Mouse (Mus musculus): ENCODE results near the gene Dock1. TPM values are rescaled to one million over a fixed set of nuclear protein-coding genes. Genes with fewer than 3 reads are reported as not detected.

Gene Dock1
- total RNA-seq, 2 experiments from 2014 or later: 21.6 to 30.6 TPM

DNA sequence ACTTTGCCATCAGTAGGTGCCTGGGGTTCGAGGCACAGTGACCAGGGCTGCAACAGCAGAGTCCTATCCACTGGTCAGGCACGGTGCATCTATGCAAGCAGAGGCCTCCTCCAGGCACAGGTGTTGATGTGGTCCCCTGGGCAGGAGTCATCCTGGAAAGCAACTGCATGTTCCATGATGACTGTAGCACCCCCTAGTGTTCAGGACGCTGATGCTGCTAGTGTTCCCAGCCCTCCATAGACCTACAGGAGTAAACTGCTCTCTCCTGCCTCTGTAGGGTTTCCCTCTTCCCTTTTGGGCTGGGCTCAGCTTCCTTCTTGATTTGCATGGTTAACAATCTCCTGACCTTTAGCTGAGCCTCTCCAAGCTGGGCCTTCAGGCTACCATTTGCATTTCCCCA is 494.7 kb downstream of the Dock1 start:
- peak; percentile 50 for DNase-seq

DNA sequence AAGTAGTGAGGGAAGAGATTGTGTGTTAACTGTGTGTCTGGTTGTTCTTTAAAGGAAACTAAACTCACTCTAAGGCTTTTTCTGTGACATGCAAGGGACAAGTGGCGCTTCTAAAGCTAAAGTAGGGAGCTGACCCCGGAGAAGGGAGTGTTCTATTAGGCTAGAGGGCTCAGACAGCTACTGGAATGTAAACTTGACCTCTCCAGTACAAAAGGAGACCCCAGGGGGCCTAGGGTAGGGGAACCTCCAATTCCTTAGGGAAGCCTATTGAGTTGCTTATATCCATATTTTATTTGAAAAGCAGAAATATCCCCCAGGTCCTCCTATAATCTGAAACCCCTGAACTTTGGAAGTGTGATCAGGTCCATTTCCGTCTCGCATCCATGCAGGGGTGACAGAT is 499.5 kb downstream of the Dock1 start:
- no peak for DNase-seq

DNA sequence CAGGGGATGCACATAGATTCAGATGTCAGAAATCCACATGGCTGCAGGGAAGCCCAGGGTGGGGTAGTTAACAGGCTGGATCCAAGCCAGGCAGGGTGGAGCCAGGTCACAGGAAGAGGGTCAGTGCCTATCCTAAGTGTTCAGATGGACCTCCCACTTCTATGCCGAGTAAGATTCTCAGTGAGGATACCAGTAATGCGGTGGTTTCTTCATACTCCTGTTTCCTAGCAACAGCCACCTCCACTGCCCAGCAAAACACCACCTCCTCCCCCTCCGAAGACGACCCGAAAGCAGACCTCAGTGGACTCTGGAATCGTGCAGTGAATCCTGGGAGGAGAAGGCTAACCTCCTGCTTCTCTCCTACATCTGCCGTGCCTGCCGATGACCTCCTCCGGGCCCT is 501.8 kb downstream of the Dock1 start:
- no peak for DNase-seq

DNA sequence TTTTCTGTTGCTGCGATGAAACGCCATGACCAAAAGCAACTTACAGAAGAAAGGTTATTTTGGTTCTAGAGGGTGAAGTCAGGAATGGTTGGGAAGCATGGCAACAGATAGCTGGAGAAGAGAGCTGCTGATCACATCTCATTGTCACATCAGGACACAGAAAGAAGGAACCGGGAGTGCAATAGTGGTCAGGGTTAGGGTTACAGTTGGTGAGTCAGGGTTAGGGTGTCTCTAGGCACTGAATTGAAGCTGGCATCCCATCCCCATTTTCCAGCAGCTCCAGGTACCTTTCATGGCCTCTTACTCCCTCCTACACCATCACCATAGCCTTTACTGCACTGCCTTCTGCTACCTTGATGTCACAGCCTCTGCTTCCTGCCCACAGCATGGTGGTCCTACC is 523.7 kb downstream of the Dock1 start:
- no peak for DNase-seq

DNA sequence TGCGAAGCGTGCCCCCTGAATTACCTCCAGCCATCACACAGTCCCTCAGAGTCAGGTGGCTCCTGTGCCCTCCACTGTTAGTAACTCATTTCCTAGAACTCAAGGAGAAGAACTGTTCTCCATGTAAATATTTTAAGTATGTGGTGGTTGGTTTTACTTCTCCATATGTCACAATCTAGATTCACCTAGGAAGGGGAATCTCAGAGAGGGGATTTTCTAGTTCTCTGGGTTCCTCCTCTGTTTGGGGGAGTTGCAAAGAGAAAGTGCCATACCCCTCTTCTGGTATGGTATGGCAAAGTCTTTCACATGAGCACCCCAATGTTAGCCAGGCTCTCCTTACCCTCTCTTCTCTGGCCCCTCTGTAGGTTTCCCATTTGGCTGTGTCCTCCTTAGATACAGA is 525.2 kb downstream of the Dock1 start:
- no peak for DNase-seq

DNA sequence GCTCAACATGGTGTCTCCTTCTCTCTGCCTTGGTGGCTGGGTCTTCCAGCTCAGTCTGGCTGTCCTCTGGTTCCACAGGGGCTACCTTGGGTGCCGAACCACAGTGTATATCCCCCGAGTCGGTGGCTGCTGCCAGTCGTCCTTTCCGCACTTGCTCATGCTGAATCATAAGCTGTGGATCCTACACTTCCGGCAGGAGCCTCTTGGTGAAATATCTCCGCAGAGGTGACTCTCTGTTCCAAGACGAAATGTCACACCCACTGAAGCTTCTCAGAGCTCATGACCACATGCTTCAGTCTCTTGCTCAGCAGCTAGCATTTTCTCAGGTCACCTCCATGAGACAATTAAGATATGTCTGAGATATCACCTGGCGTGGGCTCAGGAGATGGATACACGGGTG is 526.4 kb downstream of the Dock1 start:
- no peak for DNase-seq

DNA sequence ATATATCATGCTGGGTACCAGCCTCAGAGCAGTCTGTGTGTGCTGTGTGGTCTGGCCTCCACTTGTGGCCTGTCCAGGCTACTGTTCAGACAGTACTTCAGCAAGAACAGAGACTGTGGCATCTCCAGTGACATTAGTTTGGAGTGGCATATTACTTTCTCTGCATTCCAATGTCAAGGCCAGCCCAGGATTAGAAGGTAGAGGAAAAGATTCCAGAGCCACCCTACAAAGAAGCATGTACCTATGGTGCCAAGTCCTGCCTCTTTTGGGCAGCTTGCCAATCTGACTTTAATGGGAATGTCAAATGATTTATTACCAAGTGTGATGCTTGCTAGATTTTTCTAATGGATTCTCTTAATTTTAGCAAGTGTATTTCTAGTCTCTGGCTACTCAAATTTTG is 533.5 kb downstream of the Dock1 start:
- no peak for DNase-seq

DNA sequence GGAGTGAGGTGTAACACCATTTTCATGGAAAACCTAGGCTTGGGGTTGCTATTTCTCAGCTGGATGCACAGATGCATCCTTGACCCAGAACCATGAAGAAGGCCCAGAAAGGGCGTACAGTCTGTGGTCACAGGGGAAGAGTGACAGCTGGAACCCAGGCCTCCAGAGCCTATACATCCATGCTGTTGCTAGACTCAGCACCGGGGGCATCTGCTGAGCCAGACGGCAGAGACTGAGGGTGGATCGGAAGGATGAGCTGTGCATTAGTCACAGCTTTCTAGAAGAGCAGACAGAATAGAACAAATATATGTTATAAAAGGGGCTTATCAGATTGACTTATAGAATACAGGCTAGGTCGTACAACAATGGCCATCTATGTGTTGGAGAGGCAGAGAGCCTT is 534.7 kb downstream of the Dock1 start:
- DNase-seq: no peak

DNA sequence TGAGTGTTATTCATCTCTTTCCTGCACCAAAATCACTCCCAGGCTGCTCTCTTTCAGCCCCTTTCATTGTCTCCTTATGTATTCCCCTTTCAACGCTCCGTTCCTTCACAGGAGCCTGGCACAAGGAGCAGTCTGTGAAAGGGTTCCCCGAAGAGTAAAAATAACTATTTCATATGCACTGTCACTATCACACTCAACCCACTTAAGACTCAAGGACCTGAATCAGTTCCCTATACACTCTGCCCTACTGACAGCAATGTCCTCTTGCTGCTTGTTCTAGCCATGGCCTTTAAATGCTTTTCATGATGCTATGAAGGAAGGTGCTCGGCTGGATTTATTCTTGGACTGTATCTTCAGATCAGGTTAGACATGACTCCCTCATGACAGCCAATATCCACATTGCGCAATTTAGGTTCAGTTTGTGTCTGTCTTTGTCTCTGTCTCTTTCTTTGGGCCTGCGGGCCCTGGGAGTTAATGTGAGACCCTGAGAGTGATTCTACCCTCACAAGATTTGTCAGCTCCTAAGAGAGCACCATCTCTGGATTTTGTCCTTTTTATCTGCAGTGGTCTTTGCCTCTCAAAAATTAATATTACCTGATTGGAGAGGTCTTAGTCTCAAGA is 538.6 kb downstream of the Dock1 start:
- no peak for DNase-seq

DNA sequence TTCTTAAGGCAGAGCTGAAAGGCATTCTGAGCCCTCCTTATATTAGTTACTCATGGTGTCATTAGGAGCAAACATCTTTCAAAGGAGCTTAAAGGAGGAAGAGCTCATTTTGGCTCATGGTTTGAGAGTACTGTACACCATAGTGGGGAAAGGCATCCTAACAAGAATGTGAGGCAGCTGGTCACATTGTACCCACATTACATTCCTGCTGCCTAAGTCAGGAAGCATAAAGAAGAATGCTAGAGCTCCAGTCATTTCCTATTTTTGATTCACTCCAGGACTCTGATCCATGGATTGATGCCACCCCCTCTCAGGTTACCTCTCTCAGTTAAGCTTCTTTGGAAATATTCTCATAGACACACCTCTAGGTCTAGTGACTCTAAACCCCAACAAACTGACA is 539.8 kb downstream of the Dock1 start:
- no peak for DNase-seq

DNA sequence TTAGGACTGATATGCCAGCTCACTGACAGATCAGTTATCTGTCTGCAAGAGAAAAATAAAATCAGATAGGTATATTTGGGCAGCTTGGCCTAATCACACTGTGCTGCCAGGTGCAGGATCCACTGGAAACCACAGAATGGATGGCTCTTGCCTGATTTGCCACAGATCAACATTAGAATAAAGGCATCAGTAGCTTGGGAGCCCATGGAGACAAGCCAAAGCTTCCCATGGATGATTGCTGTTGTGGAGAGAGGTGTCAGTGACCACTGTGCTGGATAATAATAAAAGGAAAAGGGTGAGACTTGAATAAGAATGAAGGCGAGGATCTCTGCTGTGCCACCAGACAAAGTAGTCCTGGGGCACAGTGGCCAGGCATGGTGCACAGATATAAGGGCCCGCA is 540.4 kb downstream of the Dock1 start:
- DNase-seq: no peak

DNA sequence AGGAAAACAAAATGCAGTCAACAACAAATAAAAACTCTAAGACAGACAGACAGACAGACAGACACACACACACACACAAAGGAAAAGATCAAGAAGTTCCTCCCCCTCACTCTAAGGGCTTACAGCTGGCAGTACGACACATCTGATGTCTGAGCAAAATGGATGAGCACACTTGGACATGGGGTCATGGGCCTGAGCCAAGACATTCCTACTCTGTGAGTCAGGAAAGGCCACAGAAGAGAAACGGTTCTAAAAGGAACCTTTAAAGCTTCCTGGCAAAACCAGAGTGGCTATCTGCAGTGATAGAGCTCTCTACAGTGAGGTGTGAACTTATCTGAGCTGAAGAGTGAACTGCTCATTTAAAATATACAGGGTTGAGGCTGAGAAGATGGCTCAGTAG is 542.1 kb downstream of the Dock1 start:
- DNase-seq: peak; percentile 58

DNA sequence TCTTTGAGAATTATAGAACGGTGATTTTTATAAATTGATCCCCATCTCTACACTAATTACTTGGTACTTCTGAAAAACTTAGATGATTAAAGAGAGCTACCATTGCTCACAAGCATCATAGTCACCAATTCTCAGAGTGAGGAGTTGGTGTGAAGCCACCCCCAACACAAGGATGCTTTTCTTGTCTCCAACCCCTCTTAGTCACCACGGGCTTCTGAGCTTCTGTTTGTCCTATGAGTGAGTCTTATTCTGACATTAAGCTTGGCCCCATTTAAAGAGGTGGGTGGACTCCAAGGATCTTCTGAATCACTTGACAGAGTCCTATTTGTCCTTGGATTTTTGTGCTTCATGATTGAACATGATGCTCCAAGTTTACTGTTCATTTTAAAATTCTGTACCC is 551.0 kb downstream of the Dock1 start:
- DNase-seq: no peak
